Mouse (Mus musculus): ENCODE measurements around the gene F7. TPM values are rescaled to one million over a fixed set of nuclear protein-coding genes. Genes with fewer than 3 reads are reported as not detected.

F7 gene
- total and polyA plus RNA-seq, 3 experiments = not detected

- Histone ChIP-seq H3K27ac (ENCODE audit: control insufficient read depth, low read depth, low read length) (no peak overlapping the region), H3K79me2 (ENCODE audit: control insufficient read depth, insufficient read depth, low read length, poor library complexity) (no peaks in the 10 kb centered on the region), H3K9me3 (replicated peaks; ENCODE audit: insufficient read depth, low read length) (no peaks in the 10 kb centered on the region), H3K9ac (ENCODE audit: control insufficient read depth, low read depth, low read length, poor library complexity, severe bottlenecking) (no peak overlapping the region), H3K27me3 (ENCODE audit: control insufficient read depth in 1 of 2, insufficient read depth in 2 of 2, low read length in 2 of 2) (no peaks in the 10 kb centered on the region), H3K36me3 (ENCODE audit: control insufficient read depth in 1 of 2, insufficient read depth in 2 of 2, low read length in 2 of 2) (peaks cover 0 to 13% of the 10 kb centered on the region in 2 experiments; a peak in 2 of 4 replicates), H3K4me3 (ENCODE audit: control insufficient read depth in 1 of 2, insufficient read depth in 1 of 2, low read depth in 2 of 2, low read length in 2 of 2) (no peak overlapping the region), H3K4me1 (ENCODE audit: control insufficient read depth in 1 of 2, insufficient read depth in 2 of 2, low read length in 2 of 2) (no peaks in the 10 kb centered on the region)
- TF ChIP-seq KAT2A (conservative IDR thresholded peaks at IDR 0.05; ENCODE audit: low read depth, low read length) = no peak
- no peak for DNase-seq (ENCODE audit: low read depth, low spot score)
Observed at GRCm38 (mm10) chr8:13077542-13077941, 51.7 kb downstream of the F7 start.

Other genes with a start within 250 kb of the F7 start
- gene Mcf2l, start 152.2 kb upstream of the F7 start, total RNA-seq (2012; rRNA removed) = 1.2 and 1.8 TPM in 2 replicates
- gene Mcf2l, start 152.2 kb upstream of the F7 start, polyA plus RNA-seq (2012; ENCODE audit: insufficient read depth in 1 of 2, insufficient read length in 2 of 2, low read depth in 1 of 2, low replicate concordance in 2 of 2, missing spikeins in 1 of 2) = 1 to 10 TPM in 1 of 2 experiments, not detected in 1; 3.6 TPM
- 0.04 TPM in 1 of 2 replicates, not detected in the other for gene F10, start 11.3 kb downstream of the F7 start, total RNA-seq (2012; rRNA removed)
- under 1 TPM in 1 of 2 experiments, not detected in 1; 0.03 TPM for gene F10, start 11.3 kb downstream of the F7 start, polyA plus RNA-seq (2012; ENCODE audit: insufficient read depth in 1 of 2, insufficient read length in 2 of 2, low read depth in 1 of 2, low replicate concordance in 2 of 2, missing spikeins in 1 of 2)
- gene Proz, start 34.9 kb downstream of the F7 start, total RNA-seq (2012; rRNA removed) = 0.10 and 0.12 TPM in 2 replicates
- gene Proz, start 34.9 kb downstream of the F7 start, polyA plus RNA-seq (2012; ENCODE audit: insufficient read depth in 1 of 2, insufficient read length in 2 of 2, low read depth in 1 of 2, low replicate concordance in 2 of 2, missing spikeins in 1 of 2) = under 1 TPM in 1 of 2 experiments, not detected in 1; 0.54 TPM
- gene Pcid2, start 79.4 kb downstream of the F7 start, total RNA-seq (2012; rRNA removed) = 45.1 and 50.1 TPM in 2 replicates
- 10 to 100 TPM; 68.1 to 90.6 TPM for gene Pcid2, start 79.4 kb downstream of the F7 start, polyA plus RNA-seq (2012; ENCODE audit: insufficient read depth in 1 of 2, insufficient read length in 2 of 2, low read depth in 1 of 2, low replicate concordance in 2 of 2, missing spikeins in 1 of 2)
- 62.3 and 81.4 TPM in 2 replicates for gene Cul4a, start 79.6 kb downstream of the F7 start, total RNA-seq (2012; rRNA removed)
- gene Cul4a, start 79.6 kb downstream of the F7 start, polyA plus RNA-seq (2012; ENCODE audit: insufficient read depth in 1 of 2, insufficient read length in 2 of 2, low read depth in 1 of 2, low replicate concordance in 2 of 2, missing spikeins in 1 of 2) = 100 to 1,000 TPM in 1 of 2 experiments, 10 to 100 TPM in 1; 56.2 to 131 TPM
- gene Lamp1, start 133.1 kb downstream of the F7 start, total RNA-seq (2012; rRNA removed) = 191 and 205 TPM in 2 replicates
- gene Lamp1, start 133.1 kb downstream of the F7 start, polyA plus RNA-seq (2012; ENCODE audit: insufficient read depth in 1 of 2, insufficient read length in 2 of 2, low read depth in 1 of 2, low replicate concordance in 2 of 2, missing spikeins in 1 of 2) = 100 to 1,000 TPM; 109 to 233 TPM
- gene Grtp1, start 174.6 kb downstream of the F7 start, total RNA-seq (2012; rRNA removed) = 8.2 and 11.9 TPM in 2 replicates
- 10 to 100 TPM in 1 of 2 experiments, not detected in 1; 15.1 TPM for gene Grtp1, start 174.6 kb downstream of the F7 start, polyA plus RNA-seq (2012; ENCODE audit: insufficient read depth in 1 of 2, insufficient read length in 2 of 2, low read depth in 1 of 2, low replicate concordance in 2 of 2, missing spikeins in 1 of 2)
- gene Adprhl1, start 228.1 kb downstream of the F7 start, total RNA-seq (2012; rRNA removed) = not detected in 2 replicates
- gene Adprhl1, start 228.1 kb downstream of the F7 start, polyA plus RNA-seq (2012; ENCODE audit: insufficient read depth in 1 of 2, insufficient read length in 2 of 2, low read depth in 1 of 2, low replicate concordance in 2 of 2, missing spikeins in 1 of 2) = not detected

All from MEL (cell line).